Mouse (Mus musculus): ENCODE measurements around the gene Pla2g10. TPM values are rescaled to one million over a fixed set of nuclear protein-coding genes. Genes with fewer than 3 reads are reported as not detected.
"Not testable (repeated sequence)": the region's sequence is repeated elsewhere in the genome, so short reads cannot be mapped to it uniquely, and the experiment has no call there.

Gene Pla2g10
- polyA plus RNA-seq, 1 experiment from 2014 or later, result 0.32 TPM

DNA sequence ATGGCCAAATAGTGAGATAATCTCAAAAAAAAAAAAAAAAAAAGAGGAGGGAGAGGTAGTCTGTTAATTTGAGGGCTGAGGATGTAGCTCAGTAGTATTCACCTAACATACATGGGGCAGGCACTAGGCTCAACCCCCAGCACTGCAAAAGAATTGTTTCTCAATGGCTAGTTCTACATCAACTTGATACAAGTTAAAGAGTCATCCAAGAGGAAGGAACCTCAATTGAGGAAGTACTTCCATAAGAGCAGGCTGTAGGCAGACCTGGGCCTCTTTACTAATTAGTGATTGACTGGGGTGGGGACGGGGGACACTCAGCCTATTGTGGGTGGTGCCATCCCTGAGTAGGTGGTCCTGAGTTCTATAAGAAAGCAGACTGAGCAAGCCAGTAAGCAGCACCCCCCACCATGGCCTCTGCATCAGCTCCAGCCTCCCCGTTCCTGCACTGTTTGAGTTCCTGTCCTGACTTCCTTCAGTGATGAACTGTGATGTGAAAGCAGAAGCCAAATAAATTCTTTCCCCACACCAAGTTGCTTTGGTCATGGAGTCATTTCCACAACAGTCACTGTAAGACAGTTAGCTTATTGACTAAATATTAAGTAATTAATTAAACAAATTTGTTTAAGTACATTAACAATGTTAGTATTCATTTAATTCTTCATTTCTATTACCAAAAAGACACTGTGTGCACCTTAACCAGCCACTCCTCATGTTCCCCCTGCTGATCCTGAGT is 13.8 kb downstream of the Pla2g10 start:
- H3K27me3 ChIP-seq, result no peaks in the 10 kb centered on the region
- ATAC-seq (ENCODE audit: low FRiP score, low read depth), result no peak
- no peaks in the 10 kb centered on the region for H3K36me3 ChIP-seq
- 78% methylated on average over 2 of the region's 2 CpGs for WGBS
- H3K27ac ChIP-seq (replicated peaks), result no peak overlapping the region
- no peaks in the 10 kb centered on the region for H3K9me3 ChIP-seq
- H3K4me3 ChIP-seq, result no peak overlapping the region
- no peaks in the 10 kb centered on the region for H3K4me1 ChIP-seq
- no peak overlapping the region for H3K4me2 ChIP-seq (replicated peaks)
- H3K9ac ChIP-seq (replicated peaks), result no peak overlapping the region

DNA sequence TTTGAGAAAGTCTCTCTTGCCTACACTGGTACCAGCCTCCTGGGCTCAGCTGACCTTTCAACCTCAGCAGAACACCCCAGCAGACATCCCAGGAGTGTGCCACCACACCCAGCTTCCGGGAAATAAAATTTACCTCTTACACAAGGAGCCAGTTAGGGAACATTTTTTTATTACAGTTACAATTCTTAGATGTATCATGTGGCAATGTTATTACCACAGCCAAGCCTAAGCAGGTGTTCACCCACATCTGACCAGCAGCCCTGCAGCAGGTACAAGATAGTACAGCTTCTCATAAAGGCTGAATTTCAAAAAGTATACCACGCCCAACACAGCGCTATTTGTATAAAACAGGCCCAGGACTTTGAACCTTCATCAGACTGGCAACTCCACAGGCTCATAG is 15.9 kb downstream of the Pla2g10 start:
- Histone ChIP-seq H3K9ac (replicated peaks) (no peak overlapping the region), H3K4me1 (no peaks in the 10 kb centered on the region), H3K4me2 (replicated peaks) (no peak overlapping the region), H3K36me3 (no peaks in the 10 kb centered on the region), H3K27ac (replicated peaks) (no peak overlapping the region), H3K9me3 (no peaks in the 10 kb centered on the region), H3K4me3 (no peak overlapping the region), H3K27me3 (no peaks in the 10 kb centered on the region)
- no peak for ATAC-seq (ENCODE audit: low FRiP score, low read depth)
- 84% methylated on average over 3 of the region's 3 CpGs for WGBS

DNA sequence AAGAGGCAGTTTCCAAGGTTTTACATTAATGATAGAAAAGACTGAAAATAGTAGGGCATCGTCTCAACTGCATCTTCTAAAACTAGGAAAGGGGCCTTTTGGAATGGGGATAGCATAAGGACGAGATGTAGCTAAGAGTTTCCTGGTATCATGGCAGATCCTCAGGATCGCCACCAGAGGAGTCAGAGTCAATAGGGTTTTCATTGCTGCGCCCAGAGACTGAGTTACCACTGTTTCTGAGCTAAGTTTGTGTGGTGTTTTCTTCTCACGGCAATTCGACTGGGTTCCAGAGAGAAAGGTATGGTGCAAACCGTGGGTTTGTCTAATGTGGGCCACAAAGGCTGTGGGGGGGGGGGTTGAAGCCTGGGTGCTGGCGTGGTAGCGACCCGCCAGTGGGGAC is 26.1 kb downstream of the Pla2g10 start:
- Histone ChIP-seq H3K9ac (replicated peaks) (no peak overlapping the region), H3K36me3 (peaks cover 55% of the 10 kb centered on the region), H3K27ac (replicated peaks) (no peak overlapping the region), H3K4me2 (replicated peaks) (no peak overlapping the region), H3K4me1 (no peaks in the 10 kb centered on the region), H3K4me3 (no peak overlapping the region), H3K9me3 (no peaks in the 10 kb centered on the region), H3K27me3 (no peaks in the 10 kb centered on the region)
- no peak for ATAC-seq (ENCODE audit: low FRiP score, low read depth)
- 96% methylated on average over 10 of the region's 10 CpGs for WGBS

DNA sequence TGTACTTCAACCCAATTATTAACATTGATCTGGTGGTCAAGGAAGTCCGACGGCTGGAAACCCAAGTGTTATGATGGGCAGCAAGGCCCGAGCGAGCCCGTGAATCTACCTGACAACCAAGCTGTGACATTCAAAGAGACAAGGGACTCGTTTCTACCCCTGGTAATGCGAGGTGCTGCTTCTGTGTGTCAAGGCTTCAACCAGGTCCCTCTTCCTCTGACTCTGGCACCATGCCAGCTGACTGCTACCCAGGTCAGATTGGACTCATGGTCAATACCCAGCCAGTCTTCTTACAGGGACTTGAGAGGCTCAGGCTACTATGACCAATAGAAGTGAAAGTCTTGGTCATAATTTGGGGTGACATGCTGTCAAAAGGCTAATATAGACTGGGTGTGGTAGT is 28.6 kb downstream of the Pla2g10 start:
- Histone ChIP-seq H3K9me3 (no peaks in the 10 kb centered on the region), H3K4me2 (replicated peaks) (no peak overlapping the region), H3K4me1 (no peaks in the 10 kb centered on the region), H3K27me3 (no peaks in the 10 kb centered on the region), H3K4me3 (no peak overlapping the region), H3K27ac (replicated peaks) (no peak overlapping the region), H3K36me3 (peaks cover 80% of the 10 kb centered on the region), H3K9ac (replicated peaks) (no peak overlapping the region)
- whole genome bisulfite sequencing, result 92% methylated on average over 7 of the region's 7 CpGs
- ATAC-seq (ENCODE audit: low FRiP score, low read depth), result no peak

DNA sequence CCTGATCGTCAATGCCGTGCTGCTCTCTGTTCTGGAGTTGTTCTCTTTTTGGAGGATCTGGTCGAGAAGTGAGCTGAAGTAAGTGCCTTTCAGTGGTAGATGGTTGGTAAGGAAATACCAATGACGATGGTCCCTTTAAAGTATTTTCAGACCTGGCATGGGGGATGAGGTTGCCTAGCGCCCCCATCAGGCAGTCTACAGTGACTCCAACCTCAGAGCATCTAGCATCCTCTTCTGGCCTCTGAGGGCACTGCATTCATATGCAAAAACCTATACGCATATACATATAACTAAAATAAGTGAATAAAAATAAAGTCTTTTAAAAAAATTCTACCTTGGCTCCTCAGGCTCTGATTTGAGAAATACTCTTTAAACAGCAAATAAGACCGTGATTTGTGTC is 31.8 kb downstream of the Pla2g10 start:
- ATAC-seq (ENCODE audit: low FRiP score, low read depth), result no peak
- Histone ChIP-seq H3K4me2 (replicated peaks) (no peak overlapping the region), H3K4me1 (no peaks in the 10 kb centered on the region), H3K27ac (replicated peaks) (no peak overlapping the region), H3K27me3 (no peaks in the 10 kb centered on the region), H3K4me3 (no peak overlapping the region), H3K9me3 (no peaks in the 10 kb centered on the region), H3K9ac (replicated peaks) (no peak overlapping the region), H3K36me3 (peaks cover 90% of the 10 kb centered on the region)
- 89% methylated on average over 7 of the region's 7 CpGs for WGBS

DNA sequence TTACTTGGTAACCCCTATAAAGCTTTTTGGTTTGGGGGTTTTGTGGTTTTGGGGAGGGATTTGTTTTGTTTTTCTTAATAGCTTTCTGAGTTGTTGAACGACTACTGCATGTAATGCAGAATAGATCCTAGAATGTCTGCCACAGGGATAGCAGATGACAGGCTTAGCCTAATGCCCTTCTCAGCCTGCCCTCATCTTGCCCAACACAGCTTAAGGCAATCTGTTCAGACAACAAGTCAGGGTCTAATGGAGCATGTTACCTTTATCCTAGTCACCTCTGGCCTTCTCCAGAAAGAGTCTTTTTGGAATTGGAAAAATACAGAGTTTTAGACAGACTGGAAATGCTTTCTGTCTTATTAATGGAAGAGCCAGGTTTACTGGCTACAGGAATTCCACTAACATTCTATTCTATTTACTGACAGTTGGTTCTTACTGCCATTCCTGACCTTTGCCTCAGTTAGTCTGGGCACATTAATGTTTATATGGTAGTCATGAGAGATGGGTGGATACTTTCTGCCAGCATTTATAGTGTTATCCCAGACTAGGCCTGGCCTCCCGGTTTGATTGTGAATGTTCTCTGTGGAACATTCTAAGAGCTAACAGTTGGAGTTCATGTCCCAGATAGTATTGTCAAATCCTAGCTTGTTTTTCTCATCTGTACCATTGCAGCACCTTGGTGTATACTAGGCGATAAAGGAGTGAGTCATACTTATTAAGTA is 52.0 kb downstream of the Pla2g10 start:
- H3K36me3 ChIP-seq, result peaks cover 40% of the 10 kb centered on the region
- 93% methylated on average over 3 of the region's 3 CpGs for WGBS

DNA sequence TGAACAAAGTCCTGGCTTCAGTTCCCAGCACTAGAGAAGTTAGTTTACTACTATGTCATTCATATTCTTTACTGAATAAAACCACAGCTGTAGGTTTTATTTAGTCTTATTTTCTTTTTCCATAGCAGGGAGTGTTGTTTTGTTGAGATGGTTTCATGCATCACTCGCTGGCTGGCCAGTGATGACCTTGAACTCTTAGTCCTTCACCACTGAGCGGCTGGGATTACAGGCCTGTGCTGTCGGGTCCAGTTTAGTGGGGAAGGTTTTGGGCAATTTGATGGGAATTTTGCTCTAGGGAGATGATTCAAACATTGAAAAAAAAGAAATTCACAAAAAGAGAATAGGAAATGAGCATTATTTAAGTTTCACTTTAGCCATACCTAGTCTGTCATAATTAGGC is 56.3 kb downstream of the Pla2g10 start:
- Histone ChIP-seq H3K9me3 (no peaks in the 10 kb centered on the region), H3K9ac (replicated peaks) (no peak overlapping the region), H3K4me3 (no peak overlapping the region), H3K27ac (replicated peaks) (no peak overlapping the region), H3K4me2 (replicated peaks) (no peak overlapping the region), H3K36me3 (peaks cover 35% of the 10 kb centered on the region), H3K27me3 (no peaks in the 10 kb centered on the region), H3K4me1 (peaks cover 12% of the 10 kb centered on the region)
- no peak for ATAC-seq (ENCODE audit: low FRiP score, low read depth)
- 87% methylated on average over 3 of the region's 3 CpGs for WGBS

More for the DNA sequence above, 52.0 kb downstream of the Pla2g10 start:
- no peak overlapping the region for H3K27ac ChIP-seq (replicated peaks)
- ATAC-seq (ENCODE audit: low FRiP score, low read depth), result no peak
- no peak overlapping the region for H3K9ac ChIP-seq (replicated peaks)
- H3K4me3 ChIP-seq, result no peak overlapping the region
- H3K4me1 ChIP-seq, result no peaks in the 10 kb centered on the region
- no peaks in the 10 kb centered on the region for H3K9me3 ChIP-seq
- H3K27me3 ChIP-seq, result no peaks in the 10 kb centered on the region
- no peak overlapping the region for H3K4me2 ChIP-seq (replicated peaks)

DNA sequence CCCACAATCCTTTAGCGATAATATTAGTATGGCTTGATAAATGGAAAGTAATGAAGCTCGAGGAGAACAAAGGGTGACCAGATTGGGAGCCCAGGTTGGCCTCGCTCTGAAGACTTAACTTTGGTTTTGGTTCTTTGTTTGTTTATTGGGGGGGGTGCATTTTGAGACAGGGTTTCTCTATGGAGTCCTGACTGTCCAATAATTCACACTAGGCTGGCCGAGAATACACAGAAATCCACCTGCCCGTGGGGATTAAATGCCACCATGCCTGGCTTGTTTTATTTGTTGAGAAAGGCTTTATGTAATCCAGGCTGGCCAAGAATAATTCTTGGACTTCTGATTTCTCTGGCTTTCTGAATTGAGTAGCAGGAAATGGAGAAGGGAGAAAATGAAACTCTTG is 57.7 kb downstream of the Pla2g10 start:
- Histone ChIP-seq H3K4me2 (replicated peaks) (peak overlapping the region; percentile 84), H3K4me1 (peaks cover 12% of the 10 kb centered on the region), H3K27me3 (no peaks in the 10 kb centered on the region), H3K27ac (replicated peaks) (no peak overlapping the region), H3K9ac (replicated peaks) (no peak overlapping the region; the same call in 1 of the 2 replicates), H3K4me3 (peak overlapping the region; percentile 98; the same call in 1 of the 2 replicates), H3K36me3 (peaks cover 27% of the 10 kb centered on the region), H3K9me3 (no peaks in the 10 kb centered on the region)
- 76% methylated on average over 5 of the region's 5 CpGs for WGBS
- ATAC-seq (ENCODE audit: low FRiP score, low read depth), result no peak

DNA sequence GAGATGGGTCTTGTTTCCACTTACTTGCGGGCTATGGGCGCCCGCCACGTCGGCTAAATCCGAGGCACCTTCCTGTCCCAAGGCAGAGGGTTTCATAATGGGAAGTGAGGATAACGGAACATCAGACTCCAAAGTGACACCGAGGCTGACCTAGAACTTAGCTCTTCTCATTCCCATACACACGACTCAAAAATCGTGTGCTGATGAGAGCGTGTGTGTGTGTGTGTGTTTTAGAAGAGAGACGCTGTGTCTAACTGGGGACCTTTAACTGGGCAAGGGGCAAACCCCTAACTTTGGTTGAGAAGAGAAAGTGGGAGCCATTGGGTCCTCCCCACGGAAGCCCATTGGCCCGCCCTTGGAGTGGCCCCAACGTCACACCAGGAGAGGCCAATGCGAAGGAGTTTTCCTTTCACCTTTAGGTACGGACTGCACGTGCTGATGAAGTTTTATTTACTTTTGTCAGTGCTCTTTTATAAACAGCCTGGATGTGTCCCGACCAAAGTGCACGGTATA is 58.3 kb downstream of the Pla2g10 start:
- Histone ChIP-seq H3K9ac (replicated peaks) (peak overlapping the region; percentile 91), H3K4me1 (peaks cover 12% of the 10 kb centered on the region), H3K27me3 (no peaks in the 10 kb centered on the region), H3K27ac (replicated peaks) (peak overlapping the region; percentile 86), H3K36me3 (peaks cover 20% of the 10 kb centered on the region), H3K4me2 (replicated peaks) (peak overlapping the region; percentile 84), H3K9me3 (no peaks in the 10 kb centered on the region), H3K4me3 (peak overlapping the region; percentile 98)
- ATAC-seq (ENCODE audit: low FRiP score, low read depth), result peak; percentile 10; the same call in 1 of the 2 replicates
- 3% methylated on average over 20 of the region's 20 CpGs for WGBS

DNA sequence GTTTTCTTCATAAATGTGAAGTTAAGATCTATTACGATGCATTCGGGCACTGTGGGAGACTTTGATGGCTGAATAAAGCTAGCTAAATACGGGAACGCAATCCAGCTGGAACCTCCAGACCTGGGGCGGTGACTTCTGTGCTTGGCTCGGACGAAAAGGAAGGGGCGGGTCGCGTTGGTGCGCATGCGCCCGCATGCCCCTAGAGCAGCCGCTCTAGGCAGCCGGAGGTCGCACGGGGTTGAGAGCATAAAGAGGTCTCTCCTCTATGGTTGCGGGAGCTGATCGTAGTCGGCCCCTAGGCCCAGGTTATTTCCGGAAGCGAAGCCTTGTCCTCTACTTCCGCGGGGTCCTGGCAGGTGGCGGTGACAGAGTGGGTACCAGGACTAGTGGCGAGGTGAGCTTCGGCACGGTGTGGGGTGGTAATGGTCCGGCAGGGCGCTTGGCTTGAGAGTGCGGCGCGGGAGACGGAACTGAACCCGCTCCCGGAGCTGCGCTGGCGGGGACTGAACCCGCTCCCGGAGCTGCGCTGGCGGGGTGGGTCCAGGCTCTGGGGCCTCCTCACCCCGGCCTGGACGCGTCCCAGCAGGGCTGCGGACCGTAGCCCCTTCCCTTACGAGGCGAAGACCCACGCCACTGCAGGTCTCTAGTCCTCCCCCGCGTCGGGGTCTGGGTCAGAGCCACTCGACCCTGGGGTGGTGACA is 58.9 kb downstream of the Pla2g10 start, which contains the start of the genes Bfar and 3110001I22Rik:
Gene Bfar, plus strand, starts transcription at position 174 of the 701 bp plus-strand sequence.
Gene 3110001I22Rik, plus strand, starts transcription at position 245 of the 701 bp plus-strand sequence.
- Histone ChIP-seq H3K36me3 (peaks cover 14% of the 10 kb centered on the region), H3K4me3 (peak within 1 kb of the TSS; percentile 98), H3K4me1 (peaks cover 18% of the 10 kb centered on the region), H3K27ac (replicated peaks) (peak within 1 kb of the TSS; percentile 86), H3K27me3 (no peaks in the 10 kb centered on the region), H3K9ac (replicated peaks) (peak within 1 kb of the TSS; percentile 91), H3K9me3 (no peaks in the 10 kb centered on the region), H3K4me2 (replicated peaks) (peak within 1 kb of the TSS; percentile 84)
- peak; percentile 94 for ATAC-seq (ENCODE audit: low FRiP score, low read depth)
- under 1% methylated on average over 37 of the region's 54 CpGs for WGBS

DNA sequence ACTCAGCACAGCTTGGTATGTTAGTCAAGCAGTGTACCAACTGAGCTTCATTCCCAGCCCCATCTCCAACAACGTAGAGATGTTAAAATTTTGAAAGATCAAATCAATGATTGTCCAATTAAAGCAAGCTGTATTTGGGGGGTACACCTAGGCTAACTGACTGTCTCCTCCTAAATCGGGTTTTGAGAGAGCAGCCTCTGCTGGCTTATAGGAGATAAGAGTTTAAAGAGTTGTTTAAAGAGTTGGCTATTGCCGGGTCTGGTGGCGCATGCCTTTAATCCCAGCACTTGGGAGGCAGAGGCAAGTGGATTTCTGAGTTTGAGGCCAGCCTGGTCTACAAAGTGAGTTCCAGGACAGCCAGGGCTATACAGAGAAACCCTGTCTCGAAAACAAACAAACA is 59.9 kb downstream of the Pla2g10 start:
- H3K9me3 ChIP-seq; H3K27ac ChIP-seq (replicated peaks); H3K9ac ChIP-seq (replicated peaks); H3K36me3 ChIP-seq; ATAC-seq (ENCODE audit: low FRiP score, low read depth); H3K27me3 ChIP-seq: not testable (repeated sequence)
- WGBS, result 80% methylated on average over 5 of the region's 5 CpGs
- Histone ChIP-seq H3K4me2 (replicated peaks) (peak overlapping the region; percentile 84), H3K4me3 (peak overlapping the region; percentile 98; the same call in 1 of the 2 replicates), H3K4me1 (peaks cover 19% of the 10 kb centered on the region)
